ENCODE assay signal across 9 mouse cellular contexts in the genomic region with DNA sequence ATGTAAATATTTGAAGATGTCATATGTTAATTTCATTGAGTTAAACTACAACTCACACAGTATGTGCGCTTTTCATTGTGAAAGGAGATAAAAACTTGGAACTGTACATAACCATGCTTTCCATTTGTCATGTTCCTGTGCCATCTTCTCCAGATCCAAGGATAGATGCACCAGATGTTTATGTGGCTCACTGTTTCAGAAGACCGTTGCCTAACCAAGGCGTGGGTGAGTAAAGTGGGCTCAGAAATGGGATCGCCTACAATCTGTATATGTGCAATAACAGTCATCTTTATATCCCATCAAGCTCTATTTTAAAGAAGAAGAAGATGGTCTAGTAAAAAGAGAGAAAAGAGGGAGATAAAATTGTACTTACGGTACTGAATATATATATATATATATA.
"Had no signal": no experiment of that assay in that cellular context is flagged by ENCODE, and none has a peak within 500 bp of the region (broad histone marks: within the 10 kb centered on the region; RNA-seq: fewer than 3 reads in every experiment).

No protein-coding gene starts in this region.

- ATAC-seq: intestine, postnatal 0 days; lung, postnatal 0 days; midbrain, embryonic 13.5 days had no signal

- DNase-seq: kidney, adult 8-10 months; kidney, postnatal 25 days; lung, adult 2 months; lung, postnatal 36 days; thymus, adult 18-20 months; thymus, postnatal 14 days had no signal
